Mouse (Mus musculus): ENCODE measurements around the gene H2-Q4.
"Not testable (repeated sequence)": the region's sequence is repeated elsewhere in the genome, so short reads cannot be mapped to it uniquely, and the experiment has no call there.

The H2-Q4 gene

GRCm38 (mm10) chr17:35420206-35420810 is 40.9 kb downstream of the H2-Q4 start:
- peak; percentile 28 for DNase-seq (ENCODE audit: low read depth)

GRCm38 (mm10) chr17:35421331-35421730 is 41.9 kb downstream of the H2-Q4 start:
- not testable (repeated sequence) for DNase-seq (ENCODE audit: low read depth)

- not testable (repeated sequence) for DNase-seq (ENCODE audit: low read depth)
Measured at GRCm38 (mm10) chr17:35422360-35422759, 42.9 kb downstream of the H2-Q4 start.

GRCm38 (mm10) chr17:35423131-35423810 is 43.9 kb downstream of the H2-Q4 start:
- not testable (repeated sequence) for DNase-seq (ENCODE audit: low read depth)

GRCm38 (mm10) chr17:35424106-35424505 is 44.7 kb downstream of the H2-Q4 start:
- DNase-seq (ENCODE audit: low read depth) = not testable (repeated sequence)

GRCm38 (mm10) chr17:35424624-35425416 is 45.4 kb downstream of the H2-Q4 start, which contains the start of gene H2-Q6:
H2-Q6 (plus strand) TSS chr17:35424850.
- peak; percentile 81 for DNase-seq (ENCODE audit: low read depth)

GRCm38 (mm10) chr17:35425474-35425873 is 46.1 kb downstream of the H2-Q4 start:
- not testable (repeated sequence) for DNase-seq (ENCODE audit: low read depth)

GRCm38 (mm10) chr17:35428883-35429282 is 49.5 kb downstream of the H2-Q4 start:
- not testable (repeated sequence) for DNase-seq (ENCODE audit: low read depth)

GRCm38 (mm10) chr17:35430671-35431070 is 51.3 kb downstream of the H2-Q4 start:
- not testable (repeated sequence) for DNase-seq (ENCODE audit: low read depth)

GRCm38 (mm10) chr17:35432167-35432566 is 52.8 kb downstream of the H2-Q4 start:
- not testable (repeated sequence) for DNase-seq (ENCODE audit: low read depth)

- DNase-seq (ENCODE audit: low read depth) = not testable (repeated sequence)
Measured at GRCm38 (mm10) chr17:35434836-35435235, 55.4 kb downstream of the H2-Q4 start.
